Mouse (Mus musculus) E14TG2a.4 (cell line): ENCODE results near the gene Ttc13.

Source experiments
- CTCF ChIP-seq: conservative IDR thresholded peaks from 2 replicates; pipeline ENCODE4 v1.5.1; 2014; ENCODE audit warnings: low read length
- NANOG ChIP-seq: IDR thresholded peaks from 2 replicates; pipeline ENCODE4 v1.6.1; 2014; ENCODE audit warnings: borderline replicate concordance, low read length, mixed read lengths
- POU5F1 ChIP-seq: IDR thresholded peaks from 2 replicates; pipeline ENCODE4 v1.6.1; 2014; ENCODE audit warnings: low read length, borderline replicate concordance

- TF ChIP-seq CTCF (no peak), NANOG (no peak), POU5F1 (no peak)
Measured at GRCm38 (mm10) chr8:124668798-124669197, 53.0 kb downstream of the Ttc13 start.
